Mouse (Mus musculus) left cerebral cortex, adult 8-10 months (tissue): ENCODE measurements around the gene Atf6. TPM values are rescaled to one million over a fixed set of nuclear protein-coding genes. Genes with fewer than 3 reads are reported as not detected.

Experiments
- DNase-seq, 2 experiments: peaks; one replicate each; pipeline ENCODE4 v3.0.0; 2022; ENCODE audit warnings: low spot score in 2 of 2
- total RNA-seq, 4 experiments: library from RNA; stranded (reverse); gene quantifications; 2 replicates each; pipeline ENCODE4 v1.2.4; 2022

The Atf6 gene
- 10 to 100 TPM; 51.3 to 62.1 (median 55.1) TPM for total RNA-seq

DNA sequence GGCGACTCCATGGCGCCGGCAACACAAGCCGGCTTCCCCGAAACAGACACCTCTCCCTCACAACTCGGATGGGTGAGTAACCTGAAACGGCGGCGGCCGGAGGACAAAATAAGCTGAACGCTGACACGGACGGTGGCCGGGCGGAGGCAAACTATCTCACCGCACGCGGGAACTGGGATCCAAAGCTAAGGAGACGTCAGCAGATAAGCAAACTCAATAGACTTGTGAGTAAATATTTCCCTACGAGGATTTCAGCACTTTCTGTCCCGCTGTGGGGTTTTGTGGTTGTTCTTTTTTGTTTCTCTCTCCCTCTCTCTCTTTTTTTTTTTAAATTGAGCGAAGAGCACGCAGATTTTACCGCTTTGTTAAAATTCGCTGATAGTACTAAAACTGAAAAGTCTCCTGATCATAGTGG, at the start of gene Atf6:
Gene Atf6, minus strand, starts transcription at position 81 of the 415 bp plus-strand sequence.
- peak; percentile 91 to 98 for DNase-seq

DNA sequence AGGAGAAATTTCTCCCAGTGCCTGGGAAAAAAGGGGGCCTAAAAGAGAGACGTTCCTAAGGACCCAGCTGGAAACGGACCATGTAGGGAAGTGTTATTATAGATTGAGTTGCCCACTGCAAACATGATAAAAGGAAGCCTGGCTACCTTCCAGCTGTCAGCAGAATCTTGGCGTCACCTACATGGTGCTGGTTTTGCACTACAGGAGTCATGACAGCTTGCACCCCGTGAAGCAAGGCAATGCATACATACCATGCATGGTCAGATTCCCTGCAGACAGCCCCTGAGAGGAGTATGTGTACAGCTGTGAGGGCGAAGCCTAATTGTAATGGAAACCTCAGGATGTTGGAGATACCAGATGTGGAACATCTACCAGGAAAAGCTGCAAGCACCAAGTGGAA, 48.1 kb upstream of the Atf6 start:
- no peak for DNase-seq

DNA sequence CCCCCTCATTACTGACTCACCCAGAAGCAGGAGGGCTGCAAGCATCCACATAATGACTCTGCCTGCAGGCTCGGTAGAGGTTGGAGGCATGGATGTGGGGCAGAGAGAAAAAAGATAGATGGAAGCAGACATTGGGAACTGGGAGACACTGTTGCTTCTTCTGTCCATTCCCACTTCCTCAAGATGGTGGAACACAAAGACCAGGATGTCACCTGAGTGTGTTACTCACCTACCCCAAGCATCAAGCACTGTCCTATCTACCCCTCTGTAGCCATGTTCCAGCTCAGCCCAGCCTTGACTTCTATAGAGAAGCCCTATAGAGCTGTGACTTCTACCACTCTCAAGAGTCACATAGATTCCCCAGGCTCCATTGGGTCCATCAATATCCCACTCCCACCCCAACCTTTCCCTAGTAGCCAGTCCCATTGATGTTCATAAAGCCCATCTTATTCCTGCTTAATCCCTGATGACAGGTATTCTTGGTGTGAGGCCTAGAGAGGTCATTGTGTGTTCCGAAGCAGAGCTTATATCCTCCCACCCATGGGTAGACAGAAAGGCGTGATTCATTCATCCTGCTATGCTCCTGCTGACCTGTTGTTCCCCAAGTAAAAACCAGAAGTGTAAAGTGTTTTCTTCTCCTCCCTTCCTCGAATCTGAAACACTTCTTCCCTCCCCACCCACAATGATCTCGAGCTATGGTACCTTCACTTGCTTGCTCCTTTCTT, 45.5 kb upstream of the Atf6 start, which contains the start of gene Fcrlb:
Gene Fcrlb, minus strand, starts transcription at position 51 of the 725 bp plus-strand sequence.
- DNase-seq, result no peak

DNA sequence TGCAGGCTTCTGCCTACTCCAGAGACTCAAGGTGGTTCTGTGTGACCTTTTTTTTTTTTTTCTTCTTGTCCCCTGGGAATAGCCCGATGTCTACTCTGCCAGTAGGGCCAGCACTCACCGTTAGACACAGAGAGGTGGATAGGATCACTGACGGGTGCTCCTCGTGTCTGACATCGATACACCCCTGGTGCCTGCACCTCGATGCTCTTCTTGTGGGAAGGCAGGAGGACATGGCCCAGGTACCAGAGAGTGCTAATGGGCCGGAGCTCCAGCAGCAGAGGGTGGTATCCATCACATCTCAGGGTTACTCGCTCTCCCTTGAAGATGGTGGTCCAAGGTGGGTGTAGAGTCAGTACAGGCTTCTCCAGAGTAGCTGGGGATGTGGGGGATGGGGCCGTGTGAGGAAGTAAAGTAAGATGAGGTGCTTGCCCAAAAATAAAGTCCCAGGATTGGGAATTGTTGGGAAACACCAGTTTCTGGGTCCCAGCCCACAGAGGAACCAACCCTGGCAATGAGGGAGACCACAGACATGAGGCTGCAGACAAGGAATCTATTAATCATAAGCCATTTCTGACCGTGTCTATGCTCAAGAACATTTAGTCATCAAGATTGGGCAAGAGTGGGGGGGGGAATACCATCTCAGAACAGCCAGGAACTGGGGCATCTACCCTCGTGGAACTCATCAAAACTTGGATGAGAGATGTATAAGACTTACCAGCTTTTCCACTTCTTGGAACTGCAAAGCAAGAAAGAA, 44.5 kb upstream of the Atf6 start:
- no peak for DNase-seq

DNA sequence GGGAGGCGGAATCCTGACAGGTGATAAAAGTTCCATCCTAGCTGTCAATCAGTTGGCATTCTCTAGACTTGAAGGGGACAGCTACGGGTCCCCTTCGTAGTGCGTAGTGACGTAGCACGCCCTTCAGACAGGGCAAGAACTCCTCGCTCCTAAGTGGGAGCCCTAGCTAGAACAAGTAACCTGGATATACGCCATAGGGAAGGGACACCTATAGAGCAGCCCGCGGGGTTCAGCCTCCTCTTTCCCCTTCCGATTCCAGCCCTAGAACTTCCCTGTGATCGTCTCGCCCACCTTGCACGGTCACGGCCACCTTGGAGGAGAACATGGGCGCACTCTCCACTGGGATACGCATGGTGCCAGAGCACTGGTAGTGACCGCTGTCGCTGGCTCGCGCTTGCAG, 40.8 kb upstream of the Atf6 start:
- no peak for DNase-seq

DNA sequence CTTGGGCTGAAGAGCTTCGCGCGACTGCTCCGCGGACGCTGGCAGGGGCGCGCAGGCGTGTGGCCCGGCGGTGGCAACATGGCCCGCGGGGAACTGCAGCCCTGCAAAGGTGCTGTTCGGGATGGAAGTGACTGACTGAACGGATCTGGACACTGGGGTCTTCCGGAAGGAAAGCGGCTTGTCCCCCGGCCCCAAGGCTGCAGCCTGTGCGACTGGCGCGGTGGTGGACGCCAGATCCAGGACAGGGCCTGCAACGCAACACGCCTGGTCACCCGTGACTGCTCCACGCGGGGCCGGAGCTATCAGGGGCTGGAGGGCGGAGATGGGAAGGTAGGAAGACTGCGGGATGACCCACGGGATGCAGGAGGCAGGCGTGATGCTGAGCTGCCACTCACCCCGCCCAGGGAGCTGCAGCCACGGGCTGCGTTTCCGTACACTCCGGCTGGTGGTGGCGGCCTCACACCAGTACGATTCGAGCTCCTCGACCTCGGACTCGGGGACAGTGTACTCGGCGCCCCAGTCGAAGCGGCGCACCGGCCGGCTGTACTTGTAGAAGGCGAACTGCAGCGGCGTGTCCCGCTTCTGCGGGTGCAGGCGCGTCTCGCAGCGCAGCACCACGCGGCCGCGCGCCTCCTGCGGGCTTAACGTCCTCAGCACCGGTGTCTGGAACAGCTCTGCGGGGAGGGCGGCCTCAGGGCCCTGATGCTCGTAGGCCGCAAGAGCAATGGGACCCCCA, 40.1 kb upstream of the Atf6 start:
- DNase-seq, result peak; percentile 24 to 26

DNA sequence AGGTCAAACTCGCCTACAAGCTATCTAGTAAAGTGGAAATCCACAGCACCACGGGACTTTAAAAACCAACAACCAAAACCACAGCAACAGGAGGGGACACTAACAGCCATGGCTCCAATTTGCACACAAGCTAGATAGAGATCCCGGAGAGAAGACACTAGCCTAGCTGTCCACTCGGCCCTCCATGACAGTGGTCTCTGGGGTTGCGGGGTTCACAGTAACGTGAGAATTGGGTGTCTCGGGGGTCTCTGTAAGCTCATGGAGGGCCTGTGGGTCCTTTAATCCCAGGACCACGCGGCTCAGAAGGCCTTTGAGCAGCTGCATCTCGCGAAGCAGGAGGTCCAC, 39.5 kb upstream of the Atf6 start:
- no peak for DNase-seq

DNA sequence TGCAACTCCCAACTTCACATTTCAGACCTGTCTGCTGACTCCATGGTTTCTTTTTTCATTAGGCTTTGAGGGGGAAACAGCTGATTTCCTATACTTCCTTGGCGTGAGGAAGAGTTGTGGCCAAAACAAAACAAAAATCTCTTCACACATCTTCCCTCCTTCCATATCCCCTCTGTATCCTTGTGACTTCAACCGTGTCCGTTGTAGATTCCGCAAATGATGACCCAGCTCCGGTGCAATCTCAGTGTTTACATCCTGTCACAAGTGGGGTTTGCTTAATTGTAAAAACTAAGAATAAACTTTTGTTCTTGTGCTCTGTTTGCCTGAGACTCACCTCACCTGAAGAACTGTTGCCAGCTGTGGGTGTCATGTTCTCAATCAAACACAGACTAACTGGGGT, 35.9 kb upstream of the Atf6 start:
- DNase-seq, result no peak

DNA sequence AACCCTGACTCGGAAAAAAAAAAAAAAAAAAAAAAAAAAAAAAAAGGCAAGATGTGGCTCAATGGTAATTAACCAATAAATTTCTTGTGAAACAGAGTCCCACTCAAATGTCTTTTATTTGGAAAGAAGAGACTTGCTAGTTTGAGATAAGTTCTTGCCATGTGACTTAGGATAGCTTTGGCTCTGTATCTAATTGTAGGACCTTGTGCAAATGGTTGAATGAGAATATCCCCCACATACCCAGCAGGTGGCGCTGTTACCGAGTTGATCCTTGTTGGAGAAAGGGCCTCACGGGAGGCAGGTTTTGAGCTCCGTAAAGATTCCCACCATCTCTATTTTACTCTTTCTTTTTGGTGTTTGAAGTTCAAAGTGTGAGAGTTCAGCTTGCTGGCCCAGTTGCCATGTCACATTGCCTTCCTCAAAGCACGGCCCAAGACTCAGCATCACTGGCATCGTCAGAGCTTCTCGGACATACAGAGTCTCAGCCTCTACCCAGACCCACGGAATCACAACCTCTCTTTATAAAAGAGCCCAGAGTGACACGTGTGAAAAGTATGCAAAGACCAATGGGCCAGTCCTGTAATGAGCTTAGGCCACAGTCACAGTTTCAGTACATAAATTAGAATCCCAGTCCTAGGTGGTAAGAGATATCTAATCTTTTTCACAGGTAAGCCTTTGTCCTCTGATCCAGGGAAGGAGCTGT, 34.1 kb upstream of the Atf6 start:
- peak; percentile 45 to 73 for DNase-seq

DNA sequence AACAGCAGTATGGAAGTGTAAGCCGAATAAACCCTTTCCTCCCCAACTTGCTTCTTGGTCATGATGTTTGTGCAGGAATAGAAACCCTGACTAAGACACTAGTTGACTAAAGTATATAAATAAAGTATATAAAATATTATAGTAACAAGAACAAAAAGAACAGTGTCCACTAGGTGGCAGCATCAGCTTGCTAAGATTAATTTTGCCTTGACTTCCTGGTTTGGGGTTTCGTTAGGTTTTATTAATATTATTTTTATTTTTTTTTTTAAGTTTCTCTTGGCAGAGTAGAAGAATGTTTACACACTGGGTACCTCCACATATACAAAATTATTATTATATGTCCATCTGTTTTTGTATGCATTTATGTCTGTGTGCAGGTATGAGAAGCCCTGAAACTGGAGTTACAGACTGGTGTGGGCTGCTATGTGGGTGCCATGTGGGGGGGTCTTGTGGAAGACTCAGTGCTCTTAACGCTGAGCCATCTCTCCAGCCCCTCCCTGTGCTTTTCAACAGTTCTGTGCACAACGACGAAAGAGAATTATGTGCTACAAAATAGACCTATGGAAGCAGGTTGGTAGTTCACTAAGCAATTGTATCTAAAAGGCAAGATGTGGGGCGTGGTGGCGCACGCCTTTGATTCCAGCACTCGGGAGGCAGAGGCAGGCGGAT, 33.4 kb upstream of the Atf6 start:
- DNase-seq, result no peak

DNA sequence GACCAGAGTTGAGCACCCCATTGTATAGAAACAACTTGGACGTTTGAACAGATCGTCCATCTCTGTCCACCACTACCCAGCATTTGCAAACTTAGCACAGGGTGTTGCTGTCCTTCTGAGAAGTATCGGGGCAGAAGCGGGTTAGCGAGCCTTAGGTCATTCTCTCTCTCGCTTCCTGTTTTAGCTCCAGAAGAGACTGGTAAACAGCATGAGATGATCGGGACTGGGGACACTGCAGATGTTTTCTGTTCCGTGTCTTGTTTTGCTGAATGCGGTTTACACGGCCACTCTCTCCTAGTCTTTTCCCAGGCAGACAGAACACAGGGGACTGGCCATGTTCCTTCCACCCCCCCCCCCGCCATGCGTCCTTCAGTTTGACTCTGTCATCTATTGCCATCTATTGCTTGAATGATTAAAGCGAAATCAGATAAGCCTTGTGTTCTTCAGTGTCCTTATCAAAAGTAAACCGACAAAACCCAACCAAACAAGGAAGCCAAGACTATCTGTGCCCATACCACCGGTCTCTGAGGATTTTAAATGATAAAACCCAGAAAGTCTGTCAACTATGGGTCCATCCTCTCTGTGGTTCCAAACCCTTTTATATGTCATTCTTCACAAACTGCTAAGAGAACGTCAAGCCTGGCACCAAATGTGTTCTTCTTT, 31.0 kb upstream of the Atf6 start:
- no peak for DNase-seq

DNA sequence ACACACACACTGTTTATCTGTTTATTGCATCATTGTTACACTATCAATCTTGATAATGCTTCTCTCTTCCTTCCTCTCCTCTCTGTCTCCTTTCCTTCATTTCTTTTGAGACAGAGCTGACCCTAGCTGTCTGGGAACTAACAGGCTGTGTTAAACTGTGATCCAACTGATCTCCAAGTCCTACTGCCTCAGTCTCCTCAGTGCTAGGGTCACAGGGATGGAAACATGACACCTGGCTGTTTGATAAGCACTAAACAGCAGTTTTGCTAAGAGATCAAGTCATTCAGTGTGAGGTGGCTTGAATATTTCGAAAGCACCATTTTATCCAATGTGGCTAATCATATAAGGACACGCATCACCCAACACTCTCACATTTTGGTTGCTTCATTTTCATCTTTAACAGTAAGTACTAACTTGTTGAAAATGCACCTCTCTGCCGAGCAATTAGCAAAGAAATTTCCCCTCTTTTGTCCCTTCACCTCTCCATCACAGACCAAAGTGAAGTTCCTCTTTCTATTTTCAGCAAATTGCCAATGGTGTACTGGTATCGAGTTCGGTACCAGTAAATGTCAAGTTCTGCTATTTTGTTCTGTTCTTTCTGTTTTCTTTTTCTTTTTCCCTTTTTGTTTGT, 29.2 kb upstream of the Atf6 start:
- DNase-seq, result no peak

DNA sequence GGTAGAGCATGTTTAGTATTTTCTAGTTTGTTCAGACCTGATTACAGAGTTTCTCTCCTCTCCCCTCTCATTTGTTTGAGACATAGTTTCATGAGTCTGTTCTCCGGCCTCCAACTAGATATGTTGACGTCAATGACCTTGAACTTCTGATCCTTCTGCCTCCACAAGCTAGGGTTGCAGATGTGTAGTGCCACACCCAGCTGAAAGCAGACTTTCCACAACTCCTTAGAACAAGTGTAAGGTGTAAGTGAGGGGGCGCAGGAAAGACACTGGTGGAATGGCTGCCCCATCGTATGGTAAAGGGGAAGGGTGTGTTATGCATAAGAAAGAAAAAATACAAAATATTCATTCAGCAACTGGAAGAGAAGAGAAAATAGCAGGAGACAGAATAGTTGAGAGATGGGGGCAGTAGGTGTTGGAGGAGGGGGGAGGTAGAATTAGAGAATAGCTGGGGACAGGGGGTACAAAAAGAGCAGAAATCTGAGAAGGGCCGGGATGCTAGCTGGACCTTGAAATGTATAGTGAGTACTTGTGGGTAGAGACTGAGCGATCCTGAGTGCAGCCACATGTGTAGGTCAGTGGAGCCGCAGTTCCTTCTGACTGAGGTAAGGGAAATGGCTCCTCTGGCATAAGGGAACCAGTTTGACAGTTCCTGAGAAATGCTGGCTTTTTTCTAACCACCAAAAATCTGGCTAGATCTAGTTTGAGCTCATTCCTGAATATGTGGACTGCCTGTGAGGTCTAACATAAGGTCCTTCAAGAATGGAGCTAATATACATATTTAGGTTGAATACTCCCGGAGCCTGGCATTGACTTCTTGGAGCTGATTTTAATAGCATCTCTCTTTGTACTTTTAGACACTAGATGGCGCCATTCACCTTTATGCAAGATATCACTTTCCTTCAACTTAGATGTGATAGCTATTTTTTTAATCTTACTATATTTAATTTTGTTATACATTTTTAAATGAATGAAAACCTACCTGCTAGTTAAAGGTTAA, 27.3 kb upstream of the Atf6 start:
- DNase-seq, result no peak

DNA sequence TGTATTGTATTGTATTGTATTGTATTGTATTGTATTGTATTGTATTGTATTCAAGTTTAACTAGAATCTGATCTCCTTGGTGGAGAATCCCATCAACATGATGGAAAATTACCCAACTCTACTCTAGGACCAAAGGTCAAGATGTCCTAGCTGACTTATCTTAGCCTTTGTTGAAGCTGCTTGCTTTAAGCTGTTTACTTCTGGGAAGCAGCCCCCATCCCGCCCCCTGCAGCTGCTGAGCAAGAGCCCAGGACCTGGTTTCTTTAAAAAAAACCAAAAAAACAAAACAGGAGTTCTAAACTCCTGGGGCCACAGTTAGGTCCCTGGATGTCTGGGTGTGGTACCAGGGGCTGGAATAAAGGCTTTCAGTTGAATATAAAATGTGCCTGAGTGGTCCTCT, 24.7 kb upstream of the Atf6 start:
- no peak for DNase-seq

DNA sequence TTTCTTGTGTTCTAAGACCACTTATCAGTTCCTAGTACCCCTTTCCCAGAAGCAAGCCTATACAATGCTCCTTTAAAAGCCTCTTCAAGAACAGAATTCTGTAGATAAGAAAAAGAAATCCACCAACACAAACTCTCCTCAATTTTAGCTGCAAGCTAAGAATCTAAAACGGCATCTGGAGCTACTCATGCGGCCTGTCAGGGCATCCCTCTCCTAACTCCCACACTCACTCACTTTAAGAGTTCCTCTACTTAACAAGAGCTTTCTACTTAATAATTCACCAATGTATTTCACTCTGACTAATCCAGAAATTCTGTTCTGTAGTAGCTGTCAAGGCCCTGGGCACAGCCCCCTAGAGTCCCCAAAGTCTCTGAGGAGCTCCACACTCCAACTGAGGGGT, 24.1 kb upstream of the Atf6 start:
- DNase-seq, result no peak

DNA sequence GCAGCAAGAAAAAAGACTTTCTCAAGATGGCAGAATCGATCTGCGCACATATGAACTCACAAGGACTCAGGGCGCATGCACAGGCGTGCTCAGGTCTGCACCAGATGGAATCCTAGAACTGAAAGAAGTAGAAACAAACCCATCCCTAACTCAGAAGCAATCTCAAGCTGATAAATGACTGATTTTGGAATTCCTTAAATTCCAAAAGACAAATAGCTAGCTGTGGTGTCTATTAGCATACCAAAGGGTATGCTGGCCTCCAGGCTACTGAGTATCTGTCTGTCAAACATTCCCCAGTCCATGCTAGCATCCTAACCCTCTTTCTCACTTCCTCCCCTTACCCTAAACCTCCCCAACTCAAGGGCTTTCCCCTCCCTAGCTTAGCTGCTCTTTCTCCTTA, 21.7 kb upstream of the Atf6 start:
- no peak for DNase-seq

DNA sequence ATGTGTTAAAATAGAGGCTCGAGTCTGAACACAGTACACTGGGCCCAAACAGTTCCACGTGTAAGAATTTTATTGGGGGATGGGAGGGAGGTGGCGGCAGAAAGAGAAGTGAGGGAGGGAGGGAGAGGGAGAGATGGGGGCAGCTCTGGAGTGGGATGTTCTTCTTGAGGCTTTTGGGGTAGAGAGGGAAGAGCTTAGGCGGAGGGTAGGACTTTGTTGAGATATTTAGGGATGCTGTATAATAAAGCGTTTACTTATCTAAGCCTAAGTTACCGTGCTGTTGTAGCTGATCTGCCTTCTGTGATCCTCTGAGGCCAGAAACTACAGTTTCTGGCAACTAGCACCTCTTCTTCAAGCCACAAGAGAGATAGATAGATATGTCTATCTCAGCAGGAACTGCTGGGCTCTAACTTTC, 18.5 kb upstream of the Atf6 start:
- no peak for DNase-seq

DNA sequence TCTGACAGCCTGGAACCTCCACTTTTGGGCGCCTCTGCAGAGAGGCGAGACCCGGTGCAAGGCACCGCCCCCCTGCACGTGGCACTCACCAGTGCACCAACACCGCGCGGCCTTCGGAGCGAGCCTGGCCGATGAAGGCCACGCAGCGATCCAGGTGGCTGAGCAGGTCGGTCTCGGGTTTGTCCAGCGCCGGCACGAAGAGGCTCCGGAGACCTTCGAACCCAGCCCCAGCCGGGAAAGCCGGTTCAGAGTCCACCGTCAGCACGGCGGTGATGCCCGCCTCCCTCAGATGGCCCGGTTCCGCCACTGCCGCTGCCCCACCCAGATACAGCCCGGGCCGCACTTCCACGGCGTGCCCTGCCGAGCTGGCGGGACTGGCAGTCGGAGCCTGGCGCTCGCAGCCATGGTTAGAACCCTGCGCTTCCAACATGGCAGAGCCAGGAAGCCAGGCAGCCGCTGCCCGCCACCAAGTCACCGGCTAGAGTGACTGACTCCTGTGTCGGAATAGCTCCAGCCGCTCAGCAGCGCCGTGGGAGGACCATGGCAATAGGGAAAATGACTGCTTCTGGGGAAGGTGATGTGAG, 17.5 kb upstream of the Atf6 start, which contains the start of the genes Gm26620 and Dusp12:
Gene Gm26620, plus strand, starts transcription at position 88 of the 584 bp plus-strand sequence.
Gene Dusp12, minus strand, starts transcription at position 563 of the 584 bp plus-strand sequence.
- DNase-seq, result peak; percentile 67 to 88
